Mouse (Mus musculus) urinary bladder, postnatal 36 days (tissue): ENCODE results near the gene Lgals4.
"Not testable (repeated sequence)": the region's sequence is repeated elsewhere in the genome, so short reads cannot be mapped to it uniquely, and the experiment has no call there.

ENCODE experiments used
- DNase-seq, 2 experiments: peaks; one replicate each; pipeline ENCODE4 v3.0.0; 2022; ENCODE audit warnings: low spot score in 2 of 2, mixed read lengths in 1 of 2

Lgals4 gene

DNA sequence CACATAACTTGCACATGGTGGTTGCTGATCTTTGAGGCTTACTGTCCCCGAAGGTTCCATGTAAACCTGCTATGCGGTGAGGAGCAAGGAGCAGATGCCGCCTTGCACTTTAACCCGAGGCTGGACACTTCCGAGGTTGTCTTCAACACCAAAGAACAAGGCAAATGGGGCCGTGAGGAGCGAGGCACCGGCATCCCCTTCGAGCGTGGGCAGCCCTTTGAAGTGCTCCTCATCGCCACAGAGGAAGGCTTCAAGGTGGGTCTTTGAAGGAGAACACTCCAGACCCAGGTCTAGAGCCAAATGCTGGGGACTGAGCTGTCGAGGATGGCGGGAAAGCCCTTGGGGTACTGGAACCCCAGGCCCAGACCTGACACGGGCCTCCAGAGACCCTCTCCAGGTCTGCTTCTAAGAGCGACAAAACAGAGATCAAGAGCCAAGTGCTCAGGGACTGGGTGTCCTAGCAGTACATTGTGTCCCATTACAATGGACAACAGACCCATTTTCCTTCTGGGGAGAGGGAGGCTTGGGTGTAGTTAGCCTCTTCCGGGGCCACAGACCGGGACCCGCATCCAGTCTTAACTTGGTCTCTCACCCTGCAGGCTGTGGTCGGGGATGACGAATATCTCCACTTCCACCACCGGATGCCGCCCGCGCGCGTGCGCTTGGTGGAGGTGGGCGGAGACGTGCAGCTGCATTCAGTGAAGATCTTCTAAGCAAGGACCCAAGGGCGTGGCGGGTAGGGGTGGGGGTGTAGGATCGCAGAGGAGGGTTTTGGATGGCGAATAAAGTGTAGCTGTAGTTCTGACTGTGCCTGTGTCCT lies 32.0 kb downstream of the Lgals4 start:
- DNase-seq, result peak; percentile 78 to 84

DNA sequence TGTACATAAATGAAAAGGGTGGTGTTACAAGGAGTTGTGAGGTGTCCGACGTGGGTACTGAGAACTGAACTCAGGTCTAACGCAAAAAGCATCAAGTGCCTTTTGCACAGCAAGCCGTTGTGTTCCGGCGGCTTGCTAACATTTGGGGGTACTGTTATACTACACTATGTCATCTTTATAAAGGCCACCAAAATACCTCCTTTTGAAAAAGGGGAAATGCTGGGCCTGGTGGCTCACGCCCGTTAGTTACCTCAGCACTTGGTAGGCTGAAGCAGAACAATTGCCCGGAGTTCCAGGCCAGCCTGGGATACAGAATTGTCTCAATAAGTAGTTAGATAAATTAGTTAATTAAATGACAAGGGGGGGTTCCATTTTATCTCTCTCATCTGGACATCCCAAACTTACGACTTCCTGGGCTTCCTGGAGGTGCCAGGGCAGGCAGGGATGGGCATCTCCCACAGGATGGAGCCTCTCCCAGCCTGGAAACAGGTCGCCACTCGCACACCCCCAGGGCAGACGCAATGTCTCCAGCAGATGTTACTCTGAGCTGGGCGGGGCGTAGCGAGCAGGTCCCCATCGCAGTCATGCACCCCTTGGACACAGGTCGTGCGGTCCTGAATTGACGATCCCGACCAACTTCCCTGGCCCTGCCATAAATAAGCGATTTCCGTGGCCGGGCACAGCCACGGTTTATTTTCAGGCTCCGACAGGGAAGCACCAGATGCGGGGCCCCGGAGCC lies 33.3 kb downstream of the Lgals4 start:
- DNase-seq, result no peak

DNA sequence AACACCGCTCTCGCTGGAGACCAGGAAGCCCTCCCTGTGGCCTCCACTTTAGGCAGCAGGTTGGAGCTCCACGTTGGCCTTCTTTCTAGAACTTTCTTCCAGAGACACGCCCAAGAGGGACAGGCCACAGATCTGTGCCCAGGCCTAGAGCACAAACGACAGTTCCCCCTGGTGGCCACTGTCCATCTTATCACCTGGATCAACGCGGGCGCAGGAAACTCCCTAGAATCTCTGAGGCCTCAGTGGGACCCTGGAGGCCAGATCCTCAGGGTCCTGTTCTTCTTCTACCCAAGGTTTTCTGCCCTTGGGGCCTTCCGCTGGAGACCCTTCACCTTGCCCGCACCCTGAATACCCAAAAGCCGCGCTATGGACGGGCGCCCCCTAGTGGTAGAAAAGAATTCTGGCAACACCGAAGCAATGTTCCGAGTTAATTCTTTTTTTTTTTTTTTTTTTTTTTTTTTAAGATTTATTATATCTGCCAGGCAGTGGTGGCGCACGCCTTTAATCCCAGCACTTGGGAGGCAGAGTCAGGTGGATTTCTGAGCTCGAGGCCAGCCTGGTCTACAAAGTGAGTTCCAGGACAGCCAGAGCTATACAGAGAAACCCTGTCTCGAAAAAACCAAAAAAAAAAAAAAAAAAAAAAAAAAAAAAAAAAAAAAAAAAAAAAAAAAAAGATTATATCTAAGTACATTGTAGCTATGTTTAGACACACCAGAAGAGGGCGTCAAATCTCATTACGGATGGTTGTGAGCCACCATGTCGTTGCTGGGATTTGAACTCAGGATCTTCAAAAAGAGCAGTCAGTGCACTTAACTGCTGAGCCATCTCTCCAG lies 34.1 kb downstream of the Lgals4 start:
- DNase-seq, result peak; percentile 68 to 73

DNA sequence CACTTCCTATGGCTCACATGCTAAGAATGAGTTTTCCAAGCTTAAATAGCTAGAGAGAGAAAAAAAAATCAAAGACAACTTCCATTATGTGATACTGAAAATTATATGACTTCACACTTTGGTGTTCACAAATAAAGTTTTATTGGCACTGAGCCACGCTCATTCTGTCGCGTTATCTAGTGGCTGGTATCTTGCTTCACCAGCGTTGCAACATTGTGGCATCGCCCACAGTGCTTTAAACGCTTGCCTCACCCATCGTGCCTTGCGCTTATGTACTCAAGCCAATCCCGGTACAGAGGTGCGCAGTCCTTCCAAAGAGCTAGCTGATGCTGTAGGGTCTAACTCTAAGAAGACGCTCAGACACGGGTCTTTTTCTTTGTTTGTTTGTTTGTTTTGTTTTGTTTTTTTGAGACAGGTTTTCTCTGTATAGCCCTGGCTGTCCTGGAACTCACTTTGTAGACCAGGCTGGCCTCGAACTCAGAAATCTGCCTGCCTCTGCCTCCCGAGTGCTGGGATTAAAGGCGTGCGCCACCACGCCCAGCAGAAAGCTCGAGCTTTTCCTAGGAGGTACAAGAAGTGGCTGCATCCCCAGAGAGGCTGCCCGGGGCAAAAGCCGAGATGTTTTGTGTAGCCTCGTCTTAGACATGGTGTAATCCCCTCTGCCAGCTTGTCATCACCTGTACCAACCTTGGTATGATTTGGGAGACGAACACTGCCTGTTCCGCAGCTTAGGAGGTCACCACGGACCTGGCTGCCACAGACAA lies 37.4 kb downstream of the Lgals4 start:
- DNase-seq, result no peak

DNA sequence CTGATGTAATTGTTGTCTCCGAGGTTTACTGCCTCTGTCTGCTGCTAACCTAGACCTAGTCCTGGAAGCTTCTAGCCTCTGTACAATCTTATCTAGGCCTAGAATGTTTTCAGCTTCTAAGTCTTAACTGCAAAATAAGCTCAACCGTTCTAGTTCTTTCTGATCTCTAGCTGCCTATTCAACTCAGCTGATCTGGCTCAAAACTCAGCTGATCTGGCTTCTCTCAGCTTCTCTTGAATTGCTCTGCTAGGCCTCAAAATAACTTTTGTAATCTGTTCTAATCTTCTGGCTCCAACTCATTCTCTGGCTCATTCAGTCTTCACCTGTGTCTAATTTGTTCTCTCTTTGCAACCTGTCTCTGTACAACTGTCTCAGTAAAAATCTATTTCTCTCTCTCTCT lies 40.9 kb downstream of the Lgals4 start:
- no peak for DNase-seq

DNA sequence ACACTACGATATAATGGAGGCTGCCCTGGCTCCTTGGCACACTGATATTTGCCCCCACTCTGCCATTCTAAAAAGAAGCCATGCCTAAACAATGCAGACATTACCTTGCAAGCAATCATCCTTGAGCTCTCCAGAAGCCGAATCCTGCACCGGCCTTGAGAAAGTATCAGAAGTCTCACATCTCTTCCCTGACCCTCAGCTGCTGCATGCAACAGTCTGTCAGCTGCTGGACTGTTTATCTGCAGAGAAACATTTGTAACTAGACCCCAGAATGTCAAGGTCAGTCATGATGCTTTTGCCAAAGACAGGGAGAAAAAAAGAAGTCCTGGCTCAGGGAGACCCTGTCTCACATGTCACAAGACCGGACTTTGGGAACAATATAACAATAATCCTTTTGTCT lies 42.4 kb downstream of the Lgals4 start:
- DNase-seq, result no peak

DNA sequence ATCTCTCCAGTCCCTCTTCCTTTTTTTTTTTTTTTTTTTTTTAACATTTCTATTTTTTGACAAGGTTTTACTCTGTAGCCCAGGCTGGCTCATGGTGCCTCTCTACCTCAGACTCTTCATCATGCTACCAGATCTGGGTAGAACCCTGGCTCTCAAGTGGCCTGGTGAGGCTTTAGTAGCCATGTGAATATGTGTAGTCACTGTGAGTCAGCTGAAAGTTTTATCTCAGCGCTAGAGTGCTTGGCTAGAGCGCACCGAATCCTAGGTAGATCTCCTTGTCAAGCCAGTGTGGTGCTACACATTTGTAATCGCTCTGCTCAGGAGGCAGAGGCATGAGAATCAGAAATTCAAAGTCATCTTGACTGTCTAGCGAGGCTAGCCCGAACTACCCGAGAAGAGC lies 43.5 kb downstream of the Lgals4 start:
- DNase-seq, result no peak

DNA sequence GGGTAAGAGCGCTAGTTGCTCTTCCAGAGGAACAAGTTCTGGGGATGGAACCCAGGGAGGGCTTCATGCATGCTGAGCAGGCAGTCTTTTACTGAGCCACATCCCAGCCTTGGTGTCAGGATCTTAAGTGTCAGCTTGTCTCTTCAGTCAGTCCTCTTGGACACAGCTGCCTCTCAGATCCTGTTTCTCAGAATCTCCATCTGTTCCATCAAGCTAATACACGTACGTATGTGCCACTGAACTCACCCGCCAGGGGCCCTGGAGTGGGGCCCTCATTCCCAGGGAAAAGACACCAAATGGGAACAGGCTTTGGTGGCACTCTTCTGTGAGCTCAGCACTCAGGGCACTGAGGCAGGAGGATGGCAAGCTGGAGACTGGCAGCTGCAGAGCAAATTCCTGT lies 44.2 kb downstream of the Lgals4 start:
- no peak for DNase-seq

DNA sequence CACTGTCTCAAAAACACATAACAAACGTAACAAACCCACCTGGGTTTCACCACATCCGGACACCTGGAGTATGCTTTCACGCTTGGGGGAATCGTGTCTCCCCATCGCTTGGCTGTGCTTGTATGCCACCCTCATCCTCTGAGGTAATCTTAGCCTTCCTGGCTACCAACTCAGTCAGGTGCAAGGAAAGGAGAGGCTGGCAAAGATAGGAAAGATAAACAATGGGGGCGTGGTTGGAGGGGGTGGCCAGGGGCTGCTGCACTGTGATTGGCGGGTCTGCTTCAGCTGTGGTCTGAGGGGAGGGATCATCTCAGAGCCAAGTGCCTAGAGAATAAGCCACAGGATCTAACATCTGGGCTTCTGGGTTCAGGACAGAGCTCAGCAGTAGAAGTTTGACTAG lies 46.0 kb downstream of the Lgals4 start:
- DNase-seq, result no peak

DNA sequence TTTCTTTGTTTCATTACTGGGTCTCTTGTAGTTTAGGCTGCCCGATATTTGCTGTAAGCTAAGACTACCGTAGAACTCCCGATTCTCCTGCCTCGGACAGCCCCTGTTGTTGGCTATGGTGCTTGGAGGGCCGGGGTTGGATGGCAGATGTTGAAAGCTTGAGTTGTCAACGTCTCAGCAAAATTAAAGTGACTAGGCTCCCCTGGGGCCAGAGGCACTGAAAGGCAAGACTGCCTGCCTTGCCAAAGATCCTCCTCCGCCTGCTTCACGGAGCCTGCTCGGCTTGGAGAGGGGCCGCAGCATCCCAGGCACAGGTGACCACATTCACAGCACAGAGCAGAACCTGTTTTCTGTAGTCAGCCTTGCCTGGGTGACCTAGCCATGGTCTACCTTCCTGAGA lies 46.9 kb downstream of the Lgals4 start:
- no peak for DNase-seq

DNA sequence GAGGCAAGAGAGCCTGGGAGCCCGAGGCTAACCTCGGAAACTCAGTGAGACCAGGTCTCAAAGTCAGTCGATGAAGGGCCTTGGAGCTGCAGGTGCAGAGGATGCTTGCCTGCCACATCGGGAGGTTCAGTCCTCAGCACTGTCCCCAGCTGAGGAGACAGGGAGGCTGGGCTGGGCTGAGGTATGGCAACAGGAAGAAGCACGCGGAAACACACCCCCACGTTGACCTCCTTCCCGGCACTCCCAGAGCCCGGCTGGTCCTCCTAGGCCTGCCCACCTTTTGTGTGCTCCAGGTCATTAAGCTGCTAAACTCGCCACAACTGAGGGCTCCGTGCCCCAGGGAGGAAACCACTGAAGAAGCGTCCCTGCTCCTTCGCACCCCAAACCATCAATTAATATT lies 47.5 kb downstream of the Lgals4 start, which contains the start of gene Capn12:
TSS of gene Capn12 (plus strand) at position 224 of the 400 bp plus-strand sequence.
- no peak for DNase-seq

DNA sequence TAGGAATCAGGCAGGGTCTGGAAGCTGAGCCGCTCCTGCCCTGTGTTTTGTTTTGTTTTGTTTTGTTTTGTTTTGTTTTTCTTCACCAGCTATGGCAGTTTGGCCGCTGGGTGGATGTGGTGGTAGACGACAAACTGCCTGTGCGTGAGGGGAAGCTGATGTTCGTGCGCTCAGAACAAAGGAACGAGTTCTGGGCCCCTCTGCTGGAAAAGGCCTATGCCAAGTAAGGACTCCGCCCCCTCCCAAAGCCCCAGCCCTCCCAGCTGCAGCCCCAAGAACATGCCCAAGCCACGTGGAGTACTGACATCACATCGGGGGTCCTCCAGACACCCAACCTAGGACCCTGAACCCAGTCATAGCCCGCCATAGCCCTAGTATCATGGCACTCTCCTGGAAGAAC lies 49.4 kb downstream of the Lgals4 start:
- DNase-seq, result no peak

DNA sequence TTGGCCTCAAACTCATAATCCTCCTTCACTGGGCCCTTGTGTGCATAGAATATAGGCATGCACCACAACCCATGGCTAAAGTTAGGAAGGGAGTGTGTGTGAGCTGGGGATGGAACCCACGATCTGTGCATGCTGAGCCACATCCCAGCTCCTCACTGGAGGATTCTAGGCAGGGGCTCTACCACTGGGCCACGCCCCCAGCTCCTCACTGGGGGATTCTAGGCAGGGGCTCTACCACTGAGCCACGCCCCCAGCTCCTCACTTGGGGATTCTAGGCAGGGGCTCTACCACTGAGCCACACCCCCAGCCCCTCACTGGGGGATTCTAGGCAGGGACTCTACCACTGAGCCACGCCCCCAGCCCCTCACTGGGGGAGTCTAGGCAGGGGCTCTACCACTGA lies 50.0 kb downstream of the Lgals4 start:
- not testable (repeated sequence) for DNase-seq

DNA sequence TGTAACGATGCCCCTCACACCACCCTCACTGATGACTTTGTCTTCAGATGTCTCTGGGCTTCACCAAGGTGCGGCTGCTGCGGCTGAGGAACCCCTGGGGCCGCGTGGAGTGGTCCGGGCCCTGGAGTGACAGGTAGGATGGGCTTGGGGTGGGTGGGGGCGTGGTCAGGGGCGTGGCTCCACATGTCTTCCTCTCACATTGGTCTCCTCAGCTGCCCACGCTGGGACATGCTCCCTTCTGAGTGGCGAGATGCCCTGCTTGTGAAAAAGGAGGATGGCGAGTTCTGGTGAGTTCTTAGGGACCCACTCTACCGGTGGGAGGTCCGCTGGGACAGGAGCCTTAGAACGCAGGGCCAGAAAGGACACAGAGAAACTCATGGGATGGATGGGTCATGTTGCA lies 52.8 kb downstream of the Lgals4 start:
- no peak for DNase-seq

DNA sequence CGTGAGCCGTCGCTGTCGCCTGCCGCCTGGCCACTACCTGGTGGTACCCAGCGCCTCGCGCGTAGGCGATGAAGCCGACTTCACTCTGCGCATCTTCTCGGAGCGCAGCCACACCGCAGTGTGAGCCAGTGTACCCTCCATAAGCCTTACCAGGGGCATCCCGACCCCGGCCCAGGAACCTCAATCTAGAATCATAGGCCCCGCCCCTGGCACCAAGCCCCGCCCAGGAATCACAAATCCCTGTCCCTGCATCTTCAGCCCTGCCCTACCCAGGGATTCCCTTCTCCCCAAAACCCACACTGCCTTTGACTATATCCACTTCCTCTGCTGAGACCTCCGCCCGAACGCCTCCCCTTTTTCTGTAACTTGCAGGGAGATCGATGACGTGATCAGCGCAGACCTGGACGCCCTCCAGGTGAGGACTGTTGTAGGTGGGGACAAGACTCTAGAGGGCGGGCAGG lies 55.1 kb downstream of the Lgals4 start:
- DNase-seq, result no peak
